Mouse (Mus musculus) retina, adult 2 months (tissue): Measurements from ENCODE around the gene Tenm2.

ENCODE experiments used
- DNase-seq: peaks from one replicate; pipeline ENCODE4 v3.0.0-alpha.2; 2012; ENCODE audit warnings: low read depth, low spot score

Tenm2 gene

GRCm38 (mm10) chr11:36137276-36137675 lies 1098.5 kb downstream of the Tenm2 start:
- DNase-seq = no peak

GRCm38 (mm10) chr11:36134645-36135044 lies 1101.1 kb downstream of the Tenm2 start:
- DNase-seq = no peak

GRCm38 (mm10) chr11:36123275-36123674 lies 1112.5 kb downstream of the Tenm2 start:
- no peak for DNase-seq

GRCm38 (mm10) chr11:36121410-36121929 lies 1114.3 kb downstream of the Tenm2 start:
- no peak for DNase-seq

- DNase-seq = no peak
These were observed 1115.0 kb downstream of the Tenm2 start for GRCm38 (mm10) chr11:36120591-36121409.

- no peak for DNase-seq
These were observed 1122.4 kb downstream of the Tenm2 start for GRCm38 (mm10) chr11:36113326-36113725.

- no peak for DNase-seq
These were observed 1126.6 kb downstream of the Tenm2 start for GRCm38 (mm10) chr11:36108970-36109731.

GRCm38 (mm10) chr11:36107840-36108239 lies 1127.9 kb downstream of the Tenm2 start:
- no peak for DNase-seq

GRCm38 (mm10) chr11:36106639-36107038 lies 1129.1 kb downstream of the Tenm2 start:
- DNase-seq = peak; percentile 33

GRCm38 (mm10) chr11:36103556-36103955 lies 1132.2 kb downstream of the Tenm2 start:
- DNase-seq = no peak

- DNase-seq = peak; percentile 18
These were observed 1139.5 kb downstream of the Tenm2 start for GRCm38 (mm10) chr11:36096219-36096618.

GRCm38 (mm10) chr11:36090210-36090609 lies 1145.6 kb downstream of the Tenm2 start:
- DNase-seq = no peak

- DNase-seq = no peak
These were observed 1154.2 kb downstream of the Tenm2 start for GRCm38 (mm10) chr11:36081399-36082053.

GRCm38 (mm10) chr11:36080766-36081165 lies 1155.0 kb downstream of the Tenm2 start:
- no peak for DNase-seq

GRCm38 (mm10) chr11:36078391-36078790 lies 1157.4 kb downstream of the Tenm2 start:
- no peak for DNase-seq

GRCm38 (mm10) chr11:36074015-36074567 lies 1161.7 kb downstream of the Tenm2 start:
- no peak for DNase-seq

GRCm38 (mm10) chr11:36073074-36073818 lies 1162.5 kb downstream of the Tenm2 start:
- peak; percentile 22 for DNase-seq

GRCm38 (mm10) chr11:36072646-36073045 lies 1163.1 kb downstream of the Tenm2 start:
- no peak for DNase-seq

GRCm38 (mm10) chr11:36072038-36072437 lies 1163.7 kb downstream of the Tenm2 start:
- no peak for DNase-seq

- no peak for DNase-seq
These were observed 1176.4 kb downstream of the Tenm2 start for GRCm38 (mm10) chr11:36059325-36059843.

- no peak for DNase-seq
These were observed 1179.2 kb downstream of the Tenm2 start for GRCm38 (mm10) chr11:36056525-36056924.
